22 mouse cellular contexts compared by ENCODE assay signal in genomic region chr11:68006216-68006789, GRCm38 (mm10). TPM values are rescaled to one million over a fixed set of nuclear protein-coding genes. Genes with fewer than 3 reads are reported as not detected.
A peak's percentile ranks its signal among the peaks of the same experiment; 100 is the strongest.
DNase-seq lines count a peak whose midpoint lies in the region; ATAC-seq and TF ChIP-seq lines count a peak whose summit lies in the region.
"Had no signal": no experiment of that assay in that cellular context is flagged by ENCODE, and none has a peak within 500 bp of the region (broad histone marks: within the 10 kb centered on the region; RNA-seq: fewer than 3 reads in every experiment).

No protein-coding gene starts in this region.

- 21% methylated on average over 8 of the region's 8 CpGs for WGBS in intestine, embryonic 14.5 days
- WGBS in intestine, postnatal 0 days = 34% methylated on average over 8 of the region's 8 CpGs
- 23% methylated on average over 8 of the region's 8 CpGs for WGBS in lung, postnatal 0 days
- 38% methylated on average over 8 of the region's 8 CpGs for WGBS in lung, adult 2 months
- 45% methylated on average over 8 of the region's 8 CpGs for WGBS in embryonic facial prominence, embryonic 10.5 days
- 18% methylated on average over 8 of the region's 8 CpGs for WGBS in stomach, embryonic 16.5 days
- WGBS in thymus, adult 2 months = 84% methylated on average over 8 of the region's 8 CpGs

- H3K4me2 ChIP-seq in intestine, embryonic 14.5 days (ENCODE audit: low read length) = no peak overlapping the region
- no peak overlapping the region for H3K4me2 ChIP-seq in intestine, postnatal 0 days (replicated peaks; ENCODE audit: low read depth)
- no peak overlapping the region for H3K4me2 ChIP-seq in lung, postnatal 0 days (replicated peaks; ENCODE audit: low read depth, low read length)
- no peak overlapping the region for H3K4me2 ChIP-seq in stomach, embryonic 16.5 days (ENCODE audit: low read depth, low read length)
- H3K4me2 ChIP-seq: hindbrain, embryonic 12.5 days; intestine, embryonic 15.5 days had no signal

- TF ChIP-seq EP300 in lung, postnatal 0 days (IDR thresholded peaks at IDR 0.05) = peak; percentile 25; the same call in 1 of the 2 replicates

- no peak overlapping the region for H3K4me3 ChIP-seq in intestine, embryonic 14.5 days (ENCODE audit: low read depth, low read length)
- H3K4me3 ChIP-seq in intestine, postnatal 0 days (ENCODE audit: low read depth, low read length) = no peak overlapping the region
- no peak overlapping the region for H3K4me3 ChIP-seq in lung, postnatal 0 days (ENCODE audit: low read depth, low read length)
- H3K4me3 ChIP-seq in lung, adult 2 months (replicated peaks; ENCODE audit: extremely low read depth, low read depth, low read length) = no peak overlapping the region
- no peak overlapping the region for H3K4me3 ChIP-seq in embryonic facial prominence, embryonic 10.5 days
- no peak overlapping the region for H3K4me3 ChIP-seq in stomach, embryonic 16.5 days (replicated peaks; ENCODE audit: low read length)
- no peak overlapping the region for H3K4me3 ChIP-seq in thymus, adult 2 months (ENCODE audit: control insufficient read depth, insufficient read depth, low read length)
- H3K4me3 ChIP-seq: forebrain, embryonic 10.5 days; heart, embryonic 10.5 days; hindbrain, embryonic 12.5 days; intestine, embryonic 15.5 days; limb, embryonic 10.5 days had no signal

- TF ChIP-seq CTCF in intestine, postnatal 0 days (IDR thresholded peaks at IDR 0.05; ENCODE audit: low read depth) = no peak
- no peak for TF ChIP-seq CTCF in lung, postnatal 0 days (IDR thresholded peaks at IDR 0.05)
- TF ChIP-seq CTCF in lung, adult 2 months (IDR thresholded peaks at IDR 0.05; ENCODE audit: insufficient read depth, low read length) = no peak
- TF ChIP-seq CTCF in thymus, adult 2 months (IDR thresholded peaks at IDR 0.05; ENCODE audit: borderline replicate concordance, control insufficient read depth, extremely low read depth, insufficient read depth, low read length, poor library complexity) = no peak

- no peaks in the 10 kb centered on the region for H3K9me3 ChIP-seq in intestine, embryonic 14.5 days (ENCODE audit: control insufficient read depth, low read length)
- no peaks in the 10 kb centered on the region for H3K9me3 ChIP-seq in intestine, postnatal 0 days (ENCODE audit: control insufficient read depth)
- H3K9me3 ChIP-seq in lung, postnatal 0 days (ENCODE audit: low read length) = no peaks in the 10 kb centered on the region
- H3K9me3 ChIP-seq in embryonic facial prominence, embryonic 10.5 days = no peaks in the 10 kb centered on the region
- H3K9me3 ChIP-seq in stomach, embryonic 16.5 days (replicated peaks; ENCODE audit: control insufficient read depth, low read length) = no peaks in the 10 kb centered on the region
- H3K9me3 ChIP-seq: forebrain, embryonic 10.5 days; heart, embryonic 10.5 days; hindbrain, embryonic 12.5 days; intestine, embryonic 15.5 days; limb, embryonic 10.5 days had no signal

- no peak for ATAC-seq in intestine, embryonic 14.5 days (replicated peaks; ENCODE audit: low FRiP score, low TSS enrichment, low read depth)
- no peak for ATAC-seq in intestine, postnatal 0 days
- no peak for ATAC-seq in lung, postnatal 0 days
- ATAC-seq in stomach, embryonic 16.5 days (ENCODE audit: insufficient read depth, low FRiP score) = no peak
- ATAC-seq: forebrain, postnatal 0 days; intestine, embryonic 15.5 days had no signal

- no peak for TF ChIP-seq POLR2A in lung, adult 2 months (IDR thresholded peaks at IDR 0.05; ENCODE audit: borderline replicate concordance, extremely low read depth, low read depth, low read length)
- TF ChIP-seq POLR2A in thymus, adult 2 months (IDR thresholded peaks at IDR 0.05; ENCODE audit: control insufficient read depth, extremely low read depth, insufficient read depth, low read length, poor library complexity) = no peak

- peak overlapping the region; percentile 59; the same call in 1 of the 2 replicates for H3K27ac ChIP-seq in intestine, embryonic 14.5 days (ENCODE audit: low read depth)
- H3K27ac ChIP-seq in intestine, postnatal 0 days (ENCODE audit: low read depth, low read length) = no peak overlapping the region
- H3K27ac ChIP-seq in lung, postnatal 0 days (ENCODE audit: low read length) = no peak overlapping the region
- 0 out of 2 replicates have a peak overlapping the region, but pooled peaks have one; percentile 40 for H3K27ac ChIP-seq in embryonic facial prominence, embryonic 10.5 days (replicated peaks)
- H3K27ac ChIP-seq in stomach, embryonic 16.5 days (ENCODE audit: low read length) = peak overlapping the region; percentile 54; the same call in 1 of the 2 replicates
- H3K27ac ChIP-seq in thymus, adult 2 months (ENCODE audit: control insufficient read depth, insufficient read depth, low read length) = no peak overlapping the region
- H3K27ac ChIP-seq: heart, embryonic 10.5 days; hindbrain, embryonic 12.5 days; intestine, embryonic 15.5 days; limb, embryonic 10.5 days had no signal

- H3K4me1 ChIP-seq in intestine, embryonic 14.5 days (replicated peaks; ENCODE audit: control insufficient read depth, insufficient read depth, low read length) = peaks cover 15% of the 10 kb centered on the region
- H3K4me1 ChIP-seq in intestine, postnatal 0 days (replicated peaks; ENCODE audit: control insufficient read depth, insufficient read depth, low read length) = no peaks in the 10 kb centered on the region
- peaks cover 6% of the 10 kb centered on the region; the same call in 1 of the 2 replicates for H3K4me1 ChIP-seq in lung, postnatal 0 days (ENCODE audit: insufficient read depth, low read depth, low read length)
- H3K4me1 ChIP-seq in lung, adult 2 months (ENCODE audit: control insufficient read depth, insufficient read depth, low read length) = peaks cover 9% of the 10 kb centered on the region
- peaks cover 37% of the 10 kb centered on the region for H3K4me1 ChIP-seq in embryonic facial prominence, embryonic 10.5 days
- H3K4me1 ChIP-seq in stomach, embryonic 16.5 days (ENCODE audit: control insufficient read depth, insufficient read depth, low read length) = peaks cover 20% of the 10 kb centered on the region
- no peaks in the 10 kb centered on the region for H3K4me1 ChIP-seq in thymus, adult 2 months (replicated peaks; ENCODE audit: control insufficient read depth, insufficient read depth, low read length)

- H3K27me3 ChIP-seq in intestine, embryonic 14.5 days (replicated peaks; ENCODE audit: control insufficient read depth, insufficient read depth, low read length) = no peaks in the 10 kb centered on the region
- H3K27me3 ChIP-seq in intestine, postnatal 0 days (replicated peaks; ENCODE audit: control insufficient read depth, insufficient read depth, low read length) = no peaks in the 10 kb centered on the region
- no peaks in the 10 kb centered on the region for H3K27me3 ChIP-seq in lung, postnatal 0 days (replicated peaks; ENCODE audit: insufficient read depth, low read length)
- H3K27me3 ChIP-seq in embryonic facial prominence, embryonic 10.5 days (replicated peaks; ENCODE audit: low read depth, poor library complexity, severe bottlenecking) = no peaks in the 10 kb centered on the region
- no peaks in the 10 kb centered on the region for H3K27me3 ChIP-seq in stomach, embryonic 16.5 days (ENCODE audit: control insufficient read depth, insufficient read depth, low read length)
- no peaks in the 10 kb centered on the region for H3K27me3 ChIP-seq in thymus, adult 2 months (ENCODE audit: control insufficient read depth, insufficient read depth, low read length)
- H3K27me3 ChIP-seq: CH12.LX; hindbrain, embryonic 12.5 days; intestine, embryonic 15.5 days had no signal

- no peaks in the 10 kb centered on the region for H3K36me3 ChIP-seq in intestine, embryonic 14.5 days (ENCODE audit: control insufficient read depth, insufficient read depth, low read length)
- H3K36me3 ChIP-seq in intestine, postnatal 0 days (ENCODE audit: control insufficient read depth, insufficient read depth) = no peaks in the 10 kb centered on the region
- no peaks in the 10 kb centered on the region; the same call in 1 of the 2 replicates for H3K36me3 ChIP-seq in lung, postnatal 0 days (ENCODE audit: insufficient read depth, low read length)
- H3K36me3 ChIP-seq in embryonic facial prominence, embryonic 10.5 days (replicated peaks) = no peaks in the 10 kb centered on the region
- H3K36me3 ChIP-seq in stomach, embryonic 16.5 days (ENCODE audit: control insufficient read depth, insufficient read depth, low read length) = no peaks in the 10 kb centered on the region
- H3K36me3 ChIP-seq in thymus, adult 2 months (ENCODE audit: control insufficient read depth, insufficient read depth, low read length) = no peaks in the 10 kb centered on the region
- H3K36me3 ChIP-seq: forebrain, embryonic 10.5 days; heart, embryonic 10.5 days; hindbrain, embryonic 12.5 days; intestine, embryonic 15.5 days; limb, embryonic 10.5 days had no signal

- no peak overlapping the region for H3K9ac ChIP-seq in intestine, embryonic 14.5 days (ENCODE audit: low read length)
- no peak overlapping the region for H3K9ac ChIP-seq in intestine, postnatal 0 days (ENCODE audit: low read depth, low read length)
- no peak overlapping the region for H3K9ac ChIP-seq in lung, postnatal 0 days (replicated peaks; ENCODE audit: low read depth)
- H3K9ac ChIP-seq in stomach, embryonic 16.5 days (ENCODE audit: low read length) = peak overlapping the region; percentile 47; the same call in 1 of the 2 replicates
- H3K9ac ChIP-seq: forebrain, postnatal 0 days; hindbrain, embryonic 12.5 days; intestine, embryonic 15.5 days had no signal

- DNase-seq in intestine, embryonic 14.5 days (ENCODE audit: low spot score) = no peak
- peak; percentile 51 for DNase-seq in lung, postnatal 0 days (ENCODE audit: low spot score)
- no peak for DNase-seq in lung, adult 2 months
- no peak for DNase-seq in embryonic facial prominence, embryonic 10.5 days (ENCODE audit: low spot score)
- DNase-seq in thymus, adult 2 months = no peak
- DNase-seq in cerebellum, adult 9-10 months = no peak
- DNase-seq: adrenal gland, adult 2 months; cerebellum, adult 2 months; forebrain, postnatal 0 days; kidney, postnatal 36 days; lung, adult 18-20 months; right cerebral cortex, postnatal 4 days; thymus, adult 18-20 months had no signal

RNA-seq across cellular contexts. Expression of gene Stx8, which starts 40.3 kb away (rescaled TPM):
- 51.3 and 54.5 TPM in 2 replicates for polyA plus RNA-seq in intestine, embryonic 14.5 days (2014; fragmentation: Nextera tagmentation; extraction: Ambion mirVana)
- 79.1 and 82.0 TPM in 2 replicates for polyA plus RNA-seq in intestine, postnatal 0 days (2015; fragmentation: Nextera tagmentation; extraction: Ambion mirVana)
- 72.5 and 77.6 TPM in 2 replicates for polyA plus RNA-seq in lung, postnatal 0 days (2015; fragmentation: Nextera tagmentation; extraction: Ambion mirVana)
- 3.9 and 8.7 TPM in 2 replicates for polyA plus RNA-seq in lung, adult 2 months (2012; rRNA removed)
- 44.7 and 44.8 TPM in 2 replicates for polyA plus RNA-seq in embryonic facial prominence, embryonic 10.5 days (2016; fragmentation: Nextera tagmentation; extraction: Ambion mirVana)
- 62.1 and 69.7 TPM in 2 replicates for polyA plus RNA-seq in stomach, embryonic 16.5 days (2015; fragmentation: Nextera tagmentation; extraction: Ambion mirVana)
- polyA plus RNA-seq in thymus, adult 2 months (2012; rRNA removed) = 6.4 and 8.2 TPM in 2 replicates

RNA-seq across cellular contexts. Expression of gene Cfap52, which starts 40.9 kb away (rescaled TPM):
- 0.86 and 1.0 TPM in 2 replicates for polyA plus RNA-seq in intestine, embryonic 14.5 days (2014; fragmentation: Nextera tagmentation; extraction: Ambion mirVana)
- polyA plus RNA-seq in intestine, postnatal 0 days (2015; fragmentation: Nextera tagmentation; extraction: Ambion mirVana) = 0.97 and 1.4 TPM in 2 replicates
- 9.8 and 12.4 TPM in 2 replicates for polyA plus RNA-seq in lung, postnatal 0 days (2015; fragmentation: Nextera tagmentation; extraction: Ambion mirVana)
- 4.7 and 9.4 TPM in 2 replicates for polyA plus RNA-seq in lung, adult 2 months (2012; rRNA removed)
- 0.34 and 0.55 TPM in 2 replicates for polyA plus RNA-seq in embryonic facial prominence, embryonic 10.5 days (2016; fragmentation: Nextera tagmentation; extraction: Ambion mirVana)
- 0.83 and 1.0 TPM in 2 replicates for polyA plus RNA-seq in stomach, embryonic 16.5 days (2015; fragmentation: Nextera tagmentation; extraction: Ambion mirVana)
- 0.19 and 0.20 TPM in 2 replicates for polyA plus RNA-seq in thymus, adult 2 months (2012; rRNA removed)
- polyA plus RNA-seq: adrenal gland, adult 2 months; liver, adult 2 months had no signal

Comparison
In these comparisons a context has a peak if more than half of its experiments do, and no peak if none do; other contexts are left out.
1. H3K27ac ChIP-seq: peak in intestine, embryonic 14.5 days (single experiment), embryonic facial prominence, embryonic 10.5 days (single experiment) and stomach, embryonic 16.5 days (single experiment); none in intestine, postnatal 0 days (single experiment), lung, postnatal 0 days (single experiment) and thymus, adult 2 months (single experiment).